Mouse (Mus musculus): ENCODE measurements around the gene Slc25a13.

Gene Slc25a13

DNA sequence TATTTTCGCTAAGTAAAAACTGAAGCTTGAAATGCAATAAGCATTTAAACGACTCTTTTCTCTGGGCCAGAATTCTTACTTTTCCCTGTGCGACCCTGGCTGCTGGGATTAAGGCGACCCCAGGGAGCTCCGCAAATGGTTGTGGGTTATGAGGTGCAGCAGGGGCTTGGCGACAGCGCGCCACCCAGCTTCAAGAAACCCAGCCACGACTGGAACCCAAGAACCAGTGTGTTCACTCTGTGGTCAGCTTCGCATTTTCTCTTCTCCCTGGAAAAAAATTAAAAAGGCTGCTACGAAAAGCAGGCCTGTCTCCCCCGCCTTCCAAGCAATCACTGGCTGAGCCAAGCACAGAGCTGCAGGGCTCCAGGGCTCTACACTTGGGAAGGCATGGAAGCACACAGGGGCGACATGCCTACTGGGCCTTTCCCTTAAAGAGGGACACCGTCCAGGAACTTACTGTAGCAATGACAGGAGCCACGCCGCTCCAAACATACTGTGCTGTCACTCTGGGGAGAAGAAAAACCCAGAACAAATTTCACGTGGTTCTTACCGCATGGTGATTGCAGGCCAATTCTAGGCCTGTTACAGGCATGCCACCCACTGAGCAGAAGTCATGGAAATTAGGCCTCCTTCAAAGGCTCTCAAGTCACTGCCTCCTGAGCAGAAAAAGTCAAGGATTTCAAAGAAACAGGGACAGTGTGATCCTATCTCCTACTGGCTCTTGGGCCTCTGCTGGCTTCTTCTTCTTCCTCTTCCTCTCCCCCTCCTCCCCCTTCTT lies 178.0 kb downstream of the Slc25a13 start:
- no peak for DNase-seq (ENCODE audit: low spot score in 2 of 2)

DNA sequence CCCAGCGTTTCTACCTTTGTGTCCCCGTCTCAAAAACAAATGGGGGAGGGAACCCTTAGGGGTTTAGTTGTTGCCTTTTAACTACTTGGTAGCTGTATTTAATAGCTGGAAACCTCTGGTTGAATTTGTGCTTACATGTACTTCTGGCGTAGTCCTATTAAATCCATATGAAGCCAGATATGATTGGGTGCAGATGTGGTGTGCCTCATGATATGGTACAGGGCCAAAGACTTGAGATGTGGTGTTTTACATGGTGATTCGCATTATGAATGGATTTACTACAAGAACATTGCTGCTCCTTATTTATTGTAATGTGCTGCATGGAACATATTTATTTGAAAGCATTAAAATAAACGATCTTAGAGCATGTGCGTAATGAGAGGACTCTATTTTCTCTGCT lies 189.3 kb downstream of the Slc25a13 start:
- no peak for DNase-seq (ENCODE audit: low spot score in 2 of 2)

DNA sequence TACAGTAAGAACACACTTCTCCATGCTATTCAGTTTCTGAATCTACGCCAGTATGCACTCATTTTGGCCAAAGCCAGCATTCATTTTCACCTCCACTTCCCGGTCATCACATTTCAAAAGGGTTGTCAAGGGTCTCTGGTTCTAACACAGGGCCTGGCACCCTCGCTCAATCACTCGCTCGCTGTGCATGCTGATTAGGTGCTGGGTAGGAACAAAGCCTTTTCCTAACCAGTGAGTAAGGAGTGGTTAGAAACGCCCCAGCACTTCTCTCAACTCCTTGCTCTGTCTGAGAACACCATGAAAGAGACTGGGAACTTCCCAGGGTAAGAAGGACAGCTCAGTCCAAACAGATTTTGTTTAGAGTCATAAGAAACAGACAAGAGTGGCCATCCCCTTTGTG lies 193.0 kb downstream of the Slc25a13 start:
- DNase-seq (ENCODE audit: low spot score in 2 of 2): no peak

DNA sequence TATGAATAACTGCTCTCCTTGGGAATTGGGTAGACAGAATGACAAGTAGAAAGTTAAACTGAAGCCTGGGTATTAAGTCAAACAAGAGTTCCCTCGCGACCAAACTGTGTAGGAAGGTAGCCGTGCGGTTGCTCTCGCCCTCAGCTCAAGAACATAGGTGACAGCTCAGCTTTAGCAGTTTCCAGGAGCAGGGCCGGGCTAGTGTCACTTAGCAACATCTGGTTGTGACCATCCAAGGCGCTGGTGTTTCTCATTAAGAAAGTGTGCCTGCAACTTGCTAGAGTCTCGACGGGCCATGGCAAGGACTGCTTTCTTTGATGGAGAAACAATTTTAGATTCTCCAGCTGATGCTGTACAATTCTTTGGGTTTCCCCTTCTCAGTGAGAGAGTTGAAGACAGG lies 200.0 kb downstream of the Slc25a13 start:
- no peak for DNase-seq (ENCODE audit: low spot score in 2 of 2)

DNA sequence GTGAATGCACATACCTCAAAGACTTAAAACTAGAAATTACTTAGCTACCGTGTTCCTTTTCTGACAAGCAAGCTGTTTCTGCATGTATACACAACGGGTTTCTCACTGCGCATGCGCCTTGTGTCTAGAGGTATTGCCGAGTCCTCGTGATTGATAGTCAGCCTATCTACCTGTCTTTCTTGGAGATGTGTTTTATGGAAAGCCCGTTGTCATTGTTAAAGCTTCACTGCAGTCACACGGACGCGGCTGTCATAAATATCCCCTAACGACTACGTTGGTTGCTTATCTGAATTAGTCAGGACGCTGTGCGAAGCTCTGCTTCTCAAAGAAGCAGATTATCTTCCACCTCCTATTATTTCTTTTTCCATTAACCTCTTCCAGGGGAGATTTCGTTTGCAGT lies 201.4 kb downstream of the Slc25a13 start:
- DNase-seq (ENCODE audit: low spot score in 2 of 2): peak in 1 of 2 experiments; percentile 14

DNA sequence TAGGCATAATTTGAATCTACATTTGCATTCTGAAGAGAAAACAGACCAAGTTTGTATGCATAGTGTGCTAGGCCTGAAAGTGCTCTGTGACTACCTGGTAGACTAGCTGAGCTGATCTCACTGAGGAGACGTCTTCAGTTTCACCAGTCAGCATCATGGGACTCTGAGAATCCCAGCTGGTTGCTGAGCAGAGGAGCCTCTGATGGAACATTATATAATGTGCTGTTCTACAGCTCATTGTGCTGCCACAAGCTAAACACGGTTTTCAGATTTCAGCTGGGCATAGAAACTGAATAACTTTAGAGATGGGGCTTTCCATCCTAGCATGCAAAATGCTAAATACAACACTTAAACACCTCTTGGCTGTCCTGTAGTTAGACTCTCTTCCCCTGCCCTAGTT lies 205.6 kb downstream of the Slc25a13 start:
- peak in 1 of 2 experiments; percentile 24 for DNase-seq (ENCODE audit: low spot score in 2 of 2)

DNA sequence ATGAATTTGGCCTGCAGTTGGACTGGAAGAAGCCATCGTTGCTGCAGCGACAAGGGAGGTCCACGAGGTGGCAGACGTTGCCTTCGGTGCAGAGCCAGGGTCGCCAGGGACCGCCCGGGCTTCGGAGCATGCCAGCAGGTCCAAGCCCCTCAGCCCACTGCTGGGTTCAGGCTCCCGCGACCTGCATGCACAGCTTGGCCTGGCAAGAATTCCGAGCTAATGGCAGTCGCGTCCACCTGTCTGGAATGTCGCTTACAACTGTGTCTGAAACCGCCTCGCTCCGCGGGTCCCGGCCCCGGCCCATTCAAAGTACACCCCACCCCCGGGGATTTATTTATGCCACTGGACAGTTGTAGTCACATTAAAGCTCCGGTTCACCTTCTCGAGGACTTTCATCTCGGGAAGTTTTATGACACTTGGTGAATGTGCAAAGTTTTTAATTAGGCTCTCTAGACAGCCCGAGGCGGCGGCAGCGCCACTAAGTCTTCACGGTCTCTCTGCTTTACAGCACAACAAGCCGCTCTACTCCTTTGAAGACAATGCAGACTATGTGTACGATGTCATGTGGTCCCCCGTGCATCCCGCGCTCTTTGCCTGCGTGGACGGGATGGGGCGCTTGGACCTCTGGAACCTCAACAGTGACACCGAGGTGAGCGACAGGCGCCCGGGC lies 211.1 kb downstream of the Slc25a13 start:
- peak; percentile 56 to 58 for DNase-seq (ENCODE audit: low spot score in 2 of 2)

DNA sequence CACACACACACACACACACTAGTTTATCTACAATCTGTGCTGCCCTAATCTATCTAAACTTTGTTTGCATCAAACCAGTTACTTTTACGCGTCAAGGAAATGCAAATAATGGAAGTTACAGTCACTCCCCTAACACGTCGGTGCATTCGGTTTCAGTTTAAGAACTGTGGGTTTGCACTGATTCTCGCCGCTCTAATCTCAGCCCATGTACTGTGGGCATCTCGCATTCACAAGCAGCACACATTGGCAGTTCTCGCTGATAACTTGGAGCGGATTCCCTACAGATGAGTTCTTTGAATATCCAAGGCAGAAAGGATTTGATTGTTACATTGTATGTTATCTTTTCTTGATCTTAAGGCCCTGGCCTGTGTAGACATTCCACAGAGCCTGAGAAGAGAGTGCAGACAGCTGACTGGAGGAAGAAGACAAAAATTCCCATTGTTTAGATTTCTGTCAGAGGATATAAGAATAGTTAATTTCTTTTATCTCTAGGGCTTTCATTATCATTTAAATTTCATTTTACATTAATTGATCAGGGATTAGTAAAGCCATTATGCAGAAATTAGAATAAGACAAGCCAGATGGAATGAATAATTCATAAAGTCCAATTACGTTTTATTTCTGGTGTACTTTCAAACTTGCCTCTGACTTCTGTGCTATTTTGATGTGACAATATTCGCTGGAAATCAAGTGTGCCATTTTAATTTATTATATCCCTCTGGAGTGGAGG lies 212.1 kb downstream of the Slc25a13 start:
- DNase-seq (ENCODE audit: low spot score in 2 of 2): no peak

DNA sequence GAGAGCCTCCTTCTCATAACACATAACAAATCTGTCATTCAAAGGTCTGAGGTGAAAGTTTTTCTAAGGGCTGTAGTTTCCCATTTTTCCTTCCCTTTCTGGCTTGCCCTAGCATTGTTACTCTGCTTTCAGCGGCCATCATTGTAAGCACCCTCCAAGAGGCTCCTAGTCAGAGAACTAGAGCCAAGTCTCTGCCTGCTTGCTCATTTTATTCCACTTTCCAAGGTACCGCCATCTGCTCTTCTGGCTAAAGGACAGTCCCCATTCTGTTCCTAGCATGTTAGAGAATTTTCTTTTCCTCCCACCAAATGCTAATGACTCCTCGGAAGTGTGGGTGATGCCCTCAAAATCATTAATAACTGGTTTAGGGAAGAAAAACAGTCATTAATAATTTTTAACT lies 214.9 kb downstream of the Slc25a13 start:
- DNase-seq (ENCODE audit: low spot score in 2 of 2): no peak

DNA sequence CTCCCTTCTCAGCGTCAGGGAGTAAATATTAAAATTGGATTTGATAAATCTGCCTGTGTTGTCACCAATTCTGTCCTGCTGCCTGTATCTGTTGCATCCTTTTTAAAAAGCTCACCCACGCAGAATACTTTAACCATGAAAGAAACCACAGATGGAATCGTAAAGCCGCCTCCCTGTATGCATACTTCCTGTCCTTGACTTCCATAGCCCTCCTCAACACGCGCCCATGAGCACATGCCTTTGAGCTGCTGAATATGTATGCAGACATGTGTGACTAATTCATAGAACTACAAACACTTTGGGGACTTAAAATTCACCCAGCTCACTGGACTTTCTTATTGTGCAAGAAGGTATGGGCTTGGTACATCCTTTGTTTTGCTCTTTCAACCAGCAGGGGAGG lies 219.4 kb downstream of the Slc25a13 start:
- DNase-seq (ENCODE audit: low spot score in 2 of 2): no peak

DNA sequence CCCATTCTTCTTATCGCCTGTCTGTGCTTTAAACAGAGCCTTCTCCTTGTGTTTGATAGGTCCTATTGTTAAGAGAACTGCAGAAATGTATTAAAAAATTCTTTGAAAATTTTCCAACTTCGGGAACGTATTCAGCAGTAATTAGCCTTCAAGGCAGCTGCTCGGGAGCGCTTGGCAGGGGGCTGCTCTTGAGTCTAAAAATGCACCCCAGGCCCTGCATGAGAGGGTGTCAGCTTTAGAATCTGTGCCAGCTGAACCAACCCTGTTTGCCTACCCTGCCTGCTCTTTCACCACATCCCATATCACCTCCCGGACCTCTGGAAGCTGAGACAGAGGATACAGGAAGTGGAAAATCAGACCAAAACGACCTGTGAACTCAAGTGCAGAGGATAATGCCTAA lies 223.9 kb downstream of the Slc25a13 start:
- DNase-seq (ENCODE audit: low spot score in 2 of 2): no peak

DNA sequence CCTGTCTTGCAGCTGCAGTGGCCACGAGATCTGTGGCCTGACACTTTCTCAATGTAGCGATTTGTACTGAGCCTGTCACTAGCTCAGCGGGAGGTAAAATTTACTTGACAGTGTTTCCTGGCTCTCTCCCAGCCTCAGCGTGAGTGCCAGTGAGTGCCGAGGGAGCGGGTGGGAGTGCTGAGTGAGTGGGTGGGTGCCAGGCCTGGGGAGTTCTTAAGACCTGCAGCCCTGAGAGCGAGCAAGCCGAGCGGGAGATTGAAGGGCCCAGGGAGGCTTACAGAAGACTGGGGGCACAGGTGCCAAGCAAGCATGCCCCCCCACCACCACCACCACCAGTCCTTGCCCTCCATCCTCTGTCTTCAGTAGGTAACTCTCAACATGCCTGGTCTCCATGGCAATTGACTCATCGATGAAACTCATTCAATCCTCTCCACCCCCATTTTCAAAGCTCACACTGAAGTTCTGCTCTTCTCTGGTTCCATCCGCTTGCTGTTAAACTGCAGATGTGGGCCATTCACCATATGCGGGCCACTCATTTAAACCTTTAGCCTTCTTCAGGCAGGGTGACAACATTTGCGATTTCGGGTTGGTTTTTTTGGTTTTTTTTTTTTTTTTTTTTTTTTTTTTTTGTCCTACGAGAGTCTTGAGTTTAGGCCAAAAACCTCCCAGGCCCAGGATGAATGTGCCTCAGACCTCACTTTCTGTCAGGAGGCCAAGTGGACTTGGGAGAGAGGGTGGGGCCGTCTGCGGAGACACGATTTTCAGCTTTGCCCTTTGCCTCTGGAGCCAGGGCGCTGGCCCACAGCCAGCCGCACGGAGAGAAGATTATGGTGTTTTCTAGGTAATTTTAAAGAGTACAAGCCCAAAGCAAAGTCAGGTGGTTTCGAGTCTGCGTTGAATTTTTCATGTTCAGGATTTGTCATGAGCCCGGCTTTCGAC lies 224.9 kb downstream of the Slc25a13 start:
- peak; percentile 42 to 44 for DNase-seq (ENCODE audit: low spot score in 2 of 2)

DNA sequence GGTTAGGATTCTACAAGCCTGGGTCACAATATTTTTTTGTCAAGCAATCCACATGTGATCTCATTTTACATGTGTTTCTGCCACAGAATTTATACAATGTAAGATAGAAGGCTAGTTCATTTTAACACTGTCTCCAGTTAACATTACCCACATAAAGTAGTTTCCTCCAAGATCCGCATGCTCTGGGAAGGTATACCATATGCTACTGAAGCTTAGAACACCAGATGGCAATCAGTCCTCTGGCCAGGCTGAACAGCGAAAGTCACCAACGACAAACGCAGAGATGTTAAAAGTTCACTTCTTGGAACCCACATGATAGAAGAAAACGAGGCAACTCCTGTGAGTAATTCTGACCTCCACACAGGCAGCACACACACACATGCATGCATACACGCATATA lies 225.7 kb downstream of the Slc25a13 start:
- no peak for DNase-seq (ENCODE audit: low spot score in 2 of 2)

All from right cerebral cortex, postnatal 36 days (tissue).